Mouse (Mus musculus) E14TG2a.4 (cell line): ENCODE results near the gene Zyx.

Experiments
- CTCF ChIP-seq: conservative IDR thresholded peaks from 2 replicates; pipeline ENCODE4 v1.5.1; 2014; ENCODE audit warnings: low read length
- POU5F1 ChIP-seq: IDR thresholded peaks from 2 replicates; pipeline ENCODE4 v1.6.1; 2014; ENCODE audit warnings: low read length, borderline replicate concordance

- TF ChIP-seq CTCF = no peak
- no peak for TF ChIP-seq POU5F1
These were observed 32.5 kb downstream of the Zyx start for GRCm38 (mm10) chr6:42381916-42382381.
